Mouse (Mus musculus): ENCODE measurements at regions not wholly inside any gene's neighbourhood (a gene's known extent, or its start where the extent isn't known, plus 50 kb on each side); places are given as distances from the start of the nearest gene placed in this dataset.

GRCm38 (mm10) chr1:73758110-73759061, 365.9 kb downstream of the Tns1 start:
- TF ChIP-seq CTCF (IDR thresholded peaks at IDR 0.05; ENCODE audit: control insufficient read depth, insufficient read depth, insufficient read length) = no peak
- TF ChIP-seq FOSL1 (IDR thresholded peaks at IDR 0.05; ENCODE audit: insufficient read depth, low read length, poor library complexity, severe bottlenecking) = no peak
- no peak for TF ChIP-seq MYOD1 (IDR thresholded peaks at IDR 0.05; ENCODE audit: control insufficient read depth, insufficient read length, low read depth)
- no peak for TF ChIP-seq MYOG (IDR thresholded peaks at IDR 0.05; ENCODE audit: control insufficient read depth, extremely low read depth, insufficient read length)

All from C2C12 (cell line).